Mouse (Mus musculus): ENCODE measurements at regions not wholly inside any gene's neighbourhood (a gene's known extent, or its start where the extent isn't known, plus 50 kb on each side); places are given as distances from the start of the nearest gene placed in this dataset.

DNA sequence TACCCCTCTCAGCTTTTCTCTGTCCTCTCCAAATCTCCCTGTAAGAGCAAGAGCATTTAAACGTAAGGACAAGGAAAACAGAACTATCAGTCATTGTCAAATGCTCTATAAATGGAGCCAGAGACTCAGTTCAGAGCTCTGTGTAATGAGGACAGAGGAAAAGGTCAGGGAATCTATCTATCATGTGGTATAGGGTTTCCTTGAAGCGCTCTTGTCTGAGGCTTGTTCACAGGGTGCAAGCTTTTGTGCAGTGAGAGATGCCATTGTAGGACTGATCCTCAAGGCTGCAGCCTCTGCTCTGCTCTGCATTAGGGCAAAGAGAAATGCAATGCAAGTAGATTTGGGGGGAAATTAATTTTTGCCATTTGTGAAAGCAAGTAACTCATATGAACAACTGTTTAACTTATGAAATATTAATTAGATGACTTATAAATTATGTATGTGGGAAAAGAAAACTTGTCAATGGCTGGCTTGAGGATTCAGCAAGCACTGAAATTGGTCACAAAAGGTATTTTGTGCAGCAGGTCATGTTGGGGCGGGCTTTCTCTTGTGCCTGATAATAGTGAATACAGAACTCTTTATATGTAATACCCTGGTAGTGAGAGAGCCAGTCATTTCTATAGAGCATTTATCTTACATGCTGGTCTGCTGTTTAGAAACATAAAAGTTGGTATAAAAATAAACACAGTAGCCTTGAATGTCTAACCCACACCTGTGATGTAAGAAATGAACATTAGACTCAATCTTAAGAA is 104.0 kb upstream of the Ednrb start:
- H3K27ac ChIP-seq (replicated peaks), result no peak overlapping the region
- no peak for ATAC-seq (ENCODE audit: extremely low read depth, insufficient number of reproducible peaks, low FRiP score, low TSS enrichment)
- H3K36me3 ChIP-seq, result no peaks in the 10 kb centered on the region
- H3K27me3 ChIP-seq (replicated peaks), result no peaks in the 10 kb centered on the region
- no peak overlapping the region for H3K9ac ChIP-seq
- no peak overlapping the region for H3K4me2 ChIP-seq
- peaks cover 11% of the 10 kb centered on the region for H3K4me1 ChIP-seq
- no peaks in the 10 kb centered on the region for H3K9me3 ChIP-seq
- H3K4me3 ChIP-seq, result no peak overlapping the region
- 52% methylated on average over 3 of the region's 3 CpGs for WGBS

GRCm38 (mm10) chr14:103945753-103946152 is 101.6 kb upstream of the Ednrb start:
- no peak overlapping the region for H3K27ac ChIP-seq (replicated peaks)
- no peaks in the 10 kb centered on the region for H3K9me3 ChIP-seq
- H3K36me3 ChIP-seq, result no peaks in the 10 kb centered on the region
- ATAC-seq (ENCODE audit: extremely low read depth, insufficient number of reproducible peaks, low FRiP score, low TSS enrichment), result no peak
- 34% methylated on average over 1 of the region's 1 CpGs for WGBS
- no peak overlapping the region for H3K4me3 ChIP-seq
- H3K9ac ChIP-seq, result no peak overlapping the region
- no peaks in the 10 kb centered on the region for H3K27me3 ChIP-seq (replicated peaks)
- peaks cover 11% of the 10 kb centered on the region for H3K4me1 ChIP-seq
- H3K4me2 ChIP-seq, result no peak overlapping the region

- Histone ChIP-seq H3K9me3 (no peaks in the 10 kb centered on the region), H3K4me2 (no peak overlapping the region), H3K4me3 (no peak overlapping the region), H3K4me1 (no peaks in the 10 kb centered on the region), H3K9ac (no peak overlapping the region), H3K36me3 (no peaks in the 10 kb centered on the region), H3K27ac (replicated peaks) (no peak overlapping the region), H3K27me3 (replicated peaks) (no peaks in the 10 kb centered on the region)
- WGBS, result 31% methylated on average over 3 of the region's 3 CpGs
- ATAC-seq (ENCODE audit: extremely low read depth, insufficient number of reproducible peaks, low FRiP score, low TSS enrichment), result no peak
Measured at GRCm38 (mm10) chr14:103939867-103940266, 95.7 kb upstream of the Ednrb start.

GRCm38 (mm10) chr14:103938937-103939336 is 94.7 kb upstream of the Ednrb start:
- Histone ChIP-seq H3K36me3 (no peaks in the 10 kb centered on the region), H3K4me3 (no peak overlapping the region), H3K4me1 (no peaks in the 10 kb centered on the region), H3K4me2 (no peak overlapping the region), H3K27ac (replicated peaks) (no peak overlapping the region), H3K27me3 (replicated peaks) (no peaks in the 10 kb centered on the region), H3K9ac (no peak overlapping the region), H3K9me3 (no peaks in the 10 kb centered on the region)
- no peak for ATAC-seq (ENCODE audit: extremely low read depth, insufficient number of reproducible peaks, low FRiP score, low TSS enrichment)
- WGBS, result 76% methylated on average over 5 of the region's 5 CpGs

GRCm38 (mm10) chr14:103938201-103938600 is 94.0 kb upstream of the Ednrb start:
- Histone ChIP-seq H3K4me3 (no peak overlapping the region), H3K9ac (no peak overlapping the region), H3K4me2 (no peak overlapping the region), H3K27ac (replicated peaks) (no peak overlapping the region), H3K4me1 (no peaks in the 10 kb centered on the region), H3K27me3 (replicated peaks) (no peaks in the 10 kb centered on the region), H3K36me3 (no peaks in the 10 kb centered on the region), H3K9me3 (no peaks in the 10 kb centered on the region)
- WGBS, result 85% methylated on average over 9 of the region's 9 CpGs
- ATAC-seq (ENCODE audit: extremely low read depth, insufficient number of reproducible peaks, low FRiP score, low TSS enrichment), result no peak

GRCm38 (mm10) chr14:103937700-103938099 is 93.5 kb upstream of the Ednrb start:
- no peak for ATAC-seq (ENCODE audit: extremely low read depth, insufficient number of reproducible peaks, low FRiP score, low TSS enrichment)
- no peaks in the 10 kb centered on the region for H3K27me3 ChIP-seq (replicated peaks)
- no peak overlapping the region for H3K4me3 ChIP-seq
- H3K9me3 ChIP-seq, result no peaks in the 10 kb centered on the region
- WGBS, result 75% methylated on average over 6 of the region's 6 CpGs
- no peak overlapping the region for H3K4me2 ChIP-seq
- no peaks in the 10 kb centered on the region for H3K36me3 ChIP-seq
- no peak overlapping the region for H3K9ac ChIP-seq
- H3K4me1 ChIP-seq, result no peaks in the 10 kb centered on the region
- H3K27ac ChIP-seq (replicated peaks), result no peak overlapping the region

GRCm38 (mm10) chr14:103933813-103934212 is 89.6 kb upstream of the Ednrb start:
- H3K4me2 ChIP-seq, result no peak overlapping the region
- H3K27me3 ChIP-seq (replicated peaks), result no peaks in the 10 kb centered on the region
- 82% methylated on average over 3 of the region's 3 CpGs for WGBS
- H3K9me3 ChIP-seq, result no peaks in the 10 kb centered on the region
- no peak for ATAC-seq (ENCODE audit: extremely low read depth, insufficient number of reproducible peaks, low FRiP score, low TSS enrichment)
- H3K27ac ChIP-seq (replicated peaks), result no peak overlapping the region
- H3K4me3 ChIP-seq, result no peak overlapping the region
- no peaks in the 10 kb centered on the region for H3K4me1 ChIP-seq
- H3K9ac ChIP-seq, result no peak overlapping the region
- H3K36me3 ChIP-seq, result no peaks in the 10 kb centered on the region

GRCm38 (mm10) chr14:103932170-103932569 is 88.0 kb upstream of the Ednrb start:
- no peak for ATAC-seq (ENCODE audit: extremely low read depth, insufficient number of reproducible peaks, low FRiP score, low TSS enrichment)
- no peaks in the 10 kb centered on the region for H3K27me3 ChIP-seq (replicated peaks)
- 58% methylated on average over 7 of the region's 7 CpGs for WGBS
- H3K4me1 ChIP-seq, result no peaks in the 10 kb centered on the region
- no peak overlapping the region for H3K27ac ChIP-seq (replicated peaks)
- H3K36me3 ChIP-seq, result no peaks in the 10 kb centered on the region
- H3K9ac ChIP-seq, result no peak overlapping the region
- no peaks in the 10 kb centered on the region for H3K9me3 ChIP-seq
- no peak overlapping the region for H3K4me3 ChIP-seq
- H3K4me2 ChIP-seq, result no peak overlapping the region

DNA sequence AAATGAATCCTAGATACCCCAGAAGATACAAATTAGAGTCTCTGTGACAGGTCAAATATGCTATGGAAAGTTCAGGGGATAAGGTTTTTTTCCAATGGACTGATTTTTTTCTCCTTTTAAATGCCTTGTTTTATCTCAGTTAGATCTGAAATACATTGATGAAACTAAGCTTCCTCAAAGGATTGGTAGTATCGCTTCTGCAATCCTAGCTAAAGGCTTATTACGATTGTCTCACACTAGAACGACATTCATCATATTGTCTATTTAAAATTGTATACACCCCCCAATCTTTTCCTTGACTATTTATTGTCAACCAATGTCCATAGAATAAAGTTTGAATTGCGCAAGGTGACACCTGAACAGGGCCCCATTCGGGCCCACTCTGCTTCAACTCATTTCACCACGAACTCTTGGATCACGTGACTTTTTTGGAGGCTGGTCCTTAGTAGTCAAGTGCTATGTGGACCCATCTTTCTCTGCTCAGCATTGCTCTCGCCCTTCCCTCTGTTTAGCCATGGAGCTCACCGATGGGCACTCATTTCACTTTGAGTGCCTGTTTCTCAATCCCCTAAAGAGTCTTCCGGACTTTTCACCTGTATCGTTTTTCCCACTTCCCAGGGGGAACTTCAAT is 85.6 kb upstream of the Ednrb start:
- no peak overlapping the region for H3K4me2 ChIP-seq
- no peaks in the 10 kb centered on the region for H3K4me1 ChIP-seq
- no peak for ATAC-seq (ENCODE audit: extremely low read depth, insufficient number of reproducible peaks, low FRiP score, low TSS enrichment)
- H3K27me3 ChIP-seq (replicated peaks), result no peaks in the 10 kb centered on the region
- H3K4me3 ChIP-seq, result no peak overlapping the region
- no peak overlapping the region for H3K27ac ChIP-seq (replicated peaks)
- no peaks in the 10 kb centered on the region for H3K9me3 ChIP-seq
- no peak overlapping the region for H3K9ac ChIP-seq
- no peaks in the 10 kb centered on the region for H3K36me3 ChIP-seq
- 87% methylated on average over 11 of the region's 11 CpGs for WGBS

DNA sequence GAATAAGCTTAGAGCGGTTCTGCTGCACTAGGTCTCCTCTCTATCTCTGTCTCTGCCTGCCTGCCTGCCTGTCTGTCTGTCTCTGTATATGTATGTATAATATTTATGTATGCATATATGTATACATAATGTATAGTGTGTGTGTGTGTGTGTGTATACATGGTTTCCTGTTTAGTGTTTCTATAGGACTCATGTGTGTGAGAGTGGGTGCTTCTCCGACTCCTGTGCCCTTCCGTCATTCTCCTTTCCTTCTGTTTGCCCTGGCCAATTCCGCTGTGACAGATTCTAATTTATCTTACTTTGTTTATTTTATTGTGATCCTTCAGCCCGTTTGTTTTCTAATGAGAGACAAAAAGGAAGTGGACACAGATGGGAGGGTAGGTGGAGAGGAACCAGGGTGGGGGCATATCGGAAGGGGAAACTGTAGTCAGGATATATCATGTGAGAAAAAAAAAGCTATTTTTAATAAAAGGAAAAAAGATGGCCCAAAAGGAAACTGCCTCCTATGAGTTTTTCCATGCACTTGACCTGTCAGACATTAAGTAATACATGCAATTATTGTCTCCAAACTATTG is 85.0 kb upstream of the Ednrb start:
- no peak for ATAC-seq (ENCODE audit: extremely low read depth, insufficient number of reproducible peaks, low FRiP score, low TSS enrichment)
- H3K4me1 ChIP-seq, result no peaks in the 10 kb centered on the region
- no peak overlapping the region for H3K9ac ChIP-seq
- H3K27ac ChIP-seq (replicated peaks), result no peak overlapping the region
- H3K27me3 ChIP-seq (replicated peaks), result no peaks in the 10 kb centered on the region
- no peak overlapping the region for H3K4me3 ChIP-seq
- H3K36me3 ChIP-seq, result no peaks in the 10 kb centered on the region
- no peak overlapping the region for H3K4me2 ChIP-seq
- no peaks in the 10 kb centered on the region for H3K9me3 ChIP-seq
- 59% methylated on average over 6 of the region's 6 CpGs for WGBS

DNA sequence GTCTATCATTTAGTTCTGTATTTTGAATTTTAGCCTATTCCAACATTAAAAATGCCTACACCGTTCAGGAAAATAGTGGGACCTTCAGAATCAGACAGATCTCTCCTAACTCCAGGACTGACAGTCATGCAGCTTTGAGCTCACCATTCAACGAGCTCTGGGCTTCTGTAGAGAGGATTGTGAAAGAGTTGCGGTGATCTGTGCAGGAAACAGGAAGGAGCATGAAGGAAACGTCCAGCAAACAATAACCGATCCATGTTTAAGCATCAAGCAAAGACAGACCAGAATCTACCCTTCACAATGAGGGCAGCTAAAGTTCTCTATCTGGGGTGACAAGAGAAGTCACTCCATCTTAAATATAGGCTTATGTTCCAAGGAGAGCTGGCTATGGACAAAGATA is 76.0 kb upstream of the Ednrb start:
- Histone ChIP-seq H3K9me3 (no peaks in the 10 kb centered on the region), H3K27ac (replicated peaks) (peak overlapping the region; percentile 56), H3K4me2 (no peak overlapping the region), H3K4me1 (peaks cover 16% of the 10 kb centered on the region), H3K27me3 (replicated peaks) (no peaks in the 10 kb centered on the region), H3K9ac (no peak overlapping the region), H3K4me3 (no peak overlapping the region), H3K36me3 (no peaks in the 10 kb centered on the region)
- no peak for ATAC-seq (ENCODE audit: extremely low read depth, insufficient number of reproducible peaks, low FRiP score, low TSS enrichment)
- WGBS, result 52% methylated on average over 5 of the region's 5 CpGs

DNA sequence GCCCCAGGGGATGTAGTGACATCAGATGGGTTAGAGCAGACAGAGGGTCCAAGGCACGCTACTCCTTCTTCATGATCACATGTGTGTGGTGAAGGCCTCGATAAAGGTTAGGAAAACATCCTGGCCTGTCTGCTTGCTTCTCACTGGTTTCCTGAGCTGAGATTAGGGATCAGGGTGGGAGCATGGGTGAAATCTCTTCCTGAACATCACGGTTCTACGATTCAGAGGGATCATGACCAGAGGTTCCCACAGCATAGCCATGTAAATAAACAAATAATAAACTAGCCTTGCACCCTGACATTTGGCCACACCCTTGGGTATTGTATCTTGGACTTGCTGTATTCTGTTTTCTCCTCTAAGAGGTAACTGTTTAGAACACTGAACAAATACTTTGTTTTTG is 75.2 kb upstream of the Ednrb start:
- Histone ChIP-seq H3K9me3 (no peaks in the 10 kb centered on the region), H3K36me3 (no peaks in the 10 kb centered on the region), H3K27me3 (replicated peaks) (no peaks in the 10 kb centered on the region), H3K4me3 (no peak overlapping the region), H3K9ac (no peak overlapping the region), H3K4me2 (no peak overlapping the region), H3K4me1 (peaks cover 16% of the 10 kb centered on the region), H3K27ac (replicated peaks) (peak overlapping the region; percentile 56)
- WGBS, result 52% methylated on average over 4 of the region's 4 CpGs
- no peak for ATAC-seq (ENCODE audit: extremely low read depth, insufficient number of reproducible peaks, low FRiP score, low TSS enrichment)
